Mouse (Mus musculus) liver, embryonic 12.5 days (tissue): Measurements from ENCODE around the gene Csrp1. TPM values are rescaled to one million over a fixed set of nuclear protein-coding genes. Genes with fewer than 3 reads are reported as not detected.

Source experiments
- ATAC-seq: fragments of 200-750 bp; cut with Nextera tagmentation; 2 replicates; pipeline ENCODE4 v1.8.0; 2017; ENCODE audit warnings: moderate number of reproducible peaks, mild to moderate bottlenecking, moderate library complexity
- H3K27ac ChIP-seq: fragments of 300-500 bp; sonication (generic); 2 replicates; pipeline ENCODE4 v1.5.1; 2016; ENCODE audit warnings: mild to moderate bottlenecking
- H3K27me3 ChIP-seq: fragments of 300-500 bp; sonication (generic); replicated peaks from 2 replicates; pipeline ENCODE4 v1.6.1; 2016; ENCODE audit warnings: mild to moderate bottlenecking, moderate library complexity
- H3K36me3 ChIP-seq: fragments of 300-500 bp; sonication (generic); 2 replicates; pipeline ENCODE4 v1.6.1; 2016; ENCODE audit warnings: mild to moderate bottlenecking, moderate library complexity
- H3K4me1 ChIP-seq: fragments of 300-500 bp; sonication (generic); 2 replicates; pipeline ENCODE4 v1.6.1; 2016
- H3K4me2 ChIP-seq: fragments of 300-500 bp; sonication (generic); 2 replicates; pipeline ENCODE4 v1.6.1; 2016; ENCODE audit warnings: mild to moderate bottlenecking, moderate library complexity
- H3K4me3 ChIP-seq: fragments of 300-500 bp; sonication (generic); 2 replicates; pipeline ENCODE4 v1.5.1; 2016; ENCODE audit warnings: mild to moderate bottlenecking, moderate library complexity
- H3K9ac ChIP-seq: fragments of 300-500 bp; sonication (generic); 2 replicates; pipeline ENCODE4 v1.6.1; 2016; ENCODE audit warnings: mild to moderate bottlenecking, moderate library complexity
- H3K9me3 ChIP-seq: fragments of 300-500 bp; sonication (generic); replicated peaks from 2 replicates; pipeline ENCODE4 v1.6.1; 2016; ENCODE audit warnings: mild to moderate bottlenecking, moderate library complexity
- WGBS: fragments of 180-500 bp; shearing (Covaris S2); methylation state at CpG from one replicate; pipeline ENCODE4 v1.1.7; 2016; ENCODE audit not compliant: insufficient replicate concordance; 5-methylcytosine and 5-hydroxymethylcytosine counted together
- polyA plus RNA-seq: library from polyadenylated mRNA; unstranded; fragments of >200 nt; fragmentation: Nextera tagmentation; extraction: Ambion mirVana; gene quantifications from 2 replicates; pipeline ENCODE4 v1.2.1, GENCODE M21; 2016

Csrp1 gene
- polyA plus RNA-seq, 1 experiment from 2014 or later: 60.7 TPM

- peak overlapping the region; percentile 62 for H3K4me2 ChIP-seq
- no peak overlapping the region for H3K9ac ChIP-seq
- no peaks in the 10 kb centered on the region for H3K36me3 ChIP-seq
- H3K27ac ChIP-seq: no peak overlapping the region
- peaks cover 17% of the 10 kb centered on the region for H3K27me3 ChIP-seq
- WGBS: 8% methylated on average over 29 of the region's 29 CpGs
- ATAC-seq: 0 out of 2 replicates have a peak, but pooled peaks have one; percentile 41
- peak overlapping the region; percentile 24 for H3K4me3 ChIP-seq
- H3K9me3 ChIP-seq: no peaks in the 10 kb centered on the region
- H3K4me1 ChIP-seq: peaks cover 32% of the 10 kb centered on the region
Observed at GRCm38 (mm10) chr1:135698996-135699705, 20.7 kb upstream of the Csrp1 start.

DNA sequence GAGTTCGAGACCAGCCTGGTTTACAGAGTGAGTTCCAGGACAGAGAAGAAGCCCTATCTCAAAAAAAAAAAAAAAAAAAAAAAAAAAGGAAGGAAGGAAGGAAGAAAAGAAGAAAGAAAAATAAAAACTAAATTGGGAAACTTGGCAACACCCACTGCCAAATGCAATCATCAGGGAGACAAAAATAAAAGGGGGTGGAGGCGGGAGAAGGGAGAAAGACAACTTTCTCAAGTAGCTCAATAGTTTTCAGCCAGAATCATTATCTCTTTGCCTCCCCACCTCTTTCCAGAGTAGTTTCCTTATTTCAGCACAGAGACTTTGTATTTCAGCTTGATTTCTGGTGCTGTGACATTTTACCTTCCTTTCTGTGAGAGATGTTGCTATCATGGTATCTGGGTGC is 20.0 kb upstream of the Csrp1 start:
- no peak overlapping the region for H3K9ac ChIP-seq
- H3K4me1 ChIP-seq: peaks cover 32% of the 10 kb centered on the region
- WGBS: 40% methylated on average over 2 of the region's 2 CpGs
- no peak overlapping the region for H3K27ac ChIP-seq
- H3K9me3 ChIP-seq: no peaks in the 10 kb centered on the region
- no peak for ATAC-seq
- H3K4me3 ChIP-seq: no peak overlapping the region
- H3K4me2 ChIP-seq: peak overlapping the region; percentile 62; the same call in 1 of the 2 replicates
- H3K36me3 ChIP-seq: no peaks in the 10 kb centered on the region
- H3K27me3 ChIP-seq: peaks cover 17% of the 10 kb centered on the region

DNA sequence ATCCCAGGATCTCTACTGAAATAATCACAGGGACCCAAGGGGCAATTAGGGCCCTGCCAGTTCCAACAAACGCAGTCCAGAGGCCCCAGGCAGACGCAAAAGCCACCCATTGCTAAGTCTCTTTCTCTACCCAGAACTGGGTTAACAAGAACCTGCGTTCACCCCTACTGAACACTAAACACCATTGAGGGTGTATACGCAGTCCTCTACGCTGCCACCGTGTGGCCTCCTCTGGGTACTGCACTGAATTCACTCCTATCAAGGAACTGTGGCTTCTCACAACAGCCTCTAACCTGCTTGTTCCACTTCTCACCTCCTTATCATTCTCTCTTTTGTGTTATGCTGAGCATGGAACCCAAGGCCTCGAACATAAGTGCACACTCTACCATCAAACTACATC is 19.3 kb upstream of the Csrp1 start:
- H3K36me3 ChIP-seq: no peaks in the 10 kb centered on the region
- 2% methylated on average over 7 of the region's 7 CpGs for WGBS
- ATAC-seq: peak; percentile 53

DNA sequence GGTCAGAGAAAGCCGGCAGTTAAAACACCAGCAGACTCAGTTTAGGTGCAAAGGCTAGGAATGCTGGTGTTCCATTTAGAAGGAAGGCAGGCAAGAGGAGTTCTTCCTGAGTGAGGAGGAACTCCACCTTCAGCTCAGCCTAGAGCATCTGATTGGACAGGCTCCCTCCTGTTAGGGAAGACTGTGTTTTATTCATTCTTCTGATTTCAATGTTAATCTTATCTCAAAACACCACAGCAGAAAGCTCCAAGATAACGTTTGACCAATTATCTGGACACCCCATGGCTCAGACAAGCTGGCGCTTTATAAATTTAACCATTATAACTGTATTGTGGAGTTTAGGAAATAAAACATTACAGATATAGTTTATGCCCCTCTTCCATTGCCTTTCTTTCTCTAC is 18.5 kb upstream of the Csrp1 start:
- peak; percentile 61; the same call in 1 of the 2 replicates for ATAC-seq
- Histone ChIP-seq H3K4me1 (peaks cover 32% of the 10 kb centered on the region), H3K4me2 (peak overlapping the region; percentile 32), H3K4me3 (no peak overlapping the region), H3K36me3 (no peaks in the 10 kb centered on the region), H3K27me3 (peaks cover 17% of the 10 kb centered on the region), H3K27ac (no peak overlapping the region), H3K9me3 (no peaks in the 10 kb centered on the region), H3K9ac (no peak overlapping the region)
- 22% methylated on average over 3 of the region's 3 CpGs for WGBS

More for the DNA sequence above, 19.3 kb upstream of the Csrp1 start:
- H3K9ac ChIP-seq: no peak overlapping the region
- H3K4me3 ChIP-seq: no peak overlapping the region
- no peak overlapping the region for H3K4me2 ChIP-seq
- H3K9me3 ChIP-seq: no peaks in the 10 kb centered on the region
- peaks cover 17% of the 10 kb centered on the region for H3K27me3 ChIP-seq
- H3K4me1 ChIP-seq: peaks cover 32% of the 10 kb centered on the region
- no peak overlapping the region for H3K27ac ChIP-seq

GRCm38 (mm10) chr1:135702722-135703121 is 17.1 kb upstream of the Csrp1 start:
- 49% methylated on average over 2 of the region's 2 CpGs for WGBS

DNA sequence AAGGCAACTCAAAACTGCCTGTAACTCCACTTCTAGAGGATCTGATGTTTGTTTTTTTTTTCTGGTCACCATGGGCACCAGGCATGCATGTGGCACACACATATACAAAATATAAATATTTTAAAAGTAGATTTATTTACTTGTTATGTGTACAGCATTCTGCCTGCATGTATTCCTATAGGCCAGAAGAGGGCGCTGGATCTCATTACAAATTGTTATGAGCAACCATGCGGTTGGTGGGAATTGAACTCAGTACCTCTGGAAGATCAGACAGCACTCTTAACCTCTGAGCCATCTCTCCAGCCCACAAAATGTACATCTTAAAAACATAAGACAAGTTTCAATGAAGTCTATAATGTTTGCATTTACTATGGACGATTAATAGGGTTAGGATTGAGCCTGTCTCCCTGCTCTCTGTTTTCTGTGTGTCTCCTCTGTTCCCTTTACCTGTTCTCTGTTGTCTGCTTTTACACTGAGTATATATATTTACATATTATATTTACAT is 15.5 kb upstream of the Csrp1 start:
- no peak for ATAC-seq
- no peak overlapping the region for H3K4me2 ChIP-seq
- no peak overlapping the region for H3K9ac ChIP-seq
- peaks cover 32% of the 10 kb centered on the region for H3K4me1 ChIP-seq
- no peak overlapping the region for H3K4me3 ChIP-seq
- WGBS: 49% methylated on average over 3 of the region's 3 CpGs
- H3K9me3 ChIP-seq: 0 out of 2 replicates have a peak, but pooled peaks cover 3% of the 10 kb centered on the region
- no peak overlapping the region for H3K27ac ChIP-seq
- H3K27me3 ChIP-seq: peaks cover 3% of the 10 kb centered on the region
- no peaks in the 10 kb centered on the region for H3K36me3 ChIP-seq

More at GRCm38 (mm10) chr1:135702722-135703121, 17.1 kb upstream of the Csrp1 start:
- Histone ChIP-seq H3K27me3 (peaks cover 17% of the 10 kb centered on the region), H3K9ac (no peak overlapping the region), H3K9me3 (0 out of 2 replicates have a peak, but pooled peaks cover 3% of the 10 kb centered on the region), H3K4me3 (no peak overlapping the region), H3K4me2 (no peak overlapping the region), H3K36me3 (no peaks in the 10 kb centered on the region), H3K4me1 (peaks cover 32% of the 10 kb centered on the region), H3K27ac (no peak overlapping the region)
- ATAC-seq: no peak

DNA sequence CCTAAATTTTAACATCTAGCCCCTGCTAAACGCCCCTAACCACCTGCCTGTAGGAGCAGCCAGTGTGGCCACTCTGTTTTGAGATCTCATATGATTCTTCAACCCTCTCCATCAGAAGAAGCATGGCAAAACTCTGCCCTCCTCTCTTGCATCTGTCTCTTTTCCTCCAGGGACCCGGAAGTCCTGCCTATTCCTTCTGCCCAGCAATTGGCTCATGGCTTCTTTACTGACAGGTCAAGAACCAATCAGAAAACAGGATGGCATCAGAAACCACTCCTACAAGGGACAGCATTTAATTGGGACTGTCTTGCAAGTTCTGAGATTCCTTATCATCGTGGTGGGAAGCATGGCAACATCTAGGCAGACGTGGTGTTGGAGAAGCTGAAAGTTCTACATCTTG is 11.5 kb upstream of the Csrp1 start:
- Histone ChIP-seq H3K4me2 (peak overlapping the region; percentile 48), H3K4me3 (peak overlapping the region; percentile 12; the same call in 1 of the 2 replicates), H3K36me3 (no peaks in the 10 kb centered on the region), H3K27me3 (no peaks in the 10 kb centered on the region), H3K4me1 (peaks cover 17% of the 10 kb centered on the region), H3K9ac (no peak overlapping the region), H3K9me3 (0 out of 2 replicates have a peak, but pooled peaks cover 3% of the 10 kb centered on the region), H3K27ac (no peak overlapping the region)
- ATAC-seq: peak; percentile 55; the same call in 1 of the 2 replicates
- 34% methylated on average over 4 of the region's 4 CpGs for WGBS

DNA sequence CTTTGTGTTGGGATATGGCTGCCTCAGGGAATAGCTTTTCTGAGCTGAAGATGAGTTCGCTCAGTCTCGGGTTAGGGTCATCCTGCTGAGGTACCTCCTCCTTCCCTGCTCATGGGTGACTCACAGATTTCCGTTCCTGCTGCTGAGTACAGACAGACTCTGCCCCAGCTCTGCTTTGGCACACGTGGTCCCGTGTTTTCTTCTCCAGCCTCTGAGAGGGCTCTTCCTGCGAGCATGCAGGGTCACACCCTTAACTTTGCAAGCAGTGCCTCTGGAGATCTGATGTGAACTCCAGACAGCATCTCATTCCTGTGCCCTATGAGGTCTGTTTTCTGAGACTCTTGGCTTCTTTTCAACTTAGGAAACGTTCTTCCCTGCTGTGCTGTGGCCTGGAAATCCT is 8.7 kb upstream of the Csrp1 start:
- Histone ChIP-seq H3K9ac (no peak overlapping the region), H3K4me1 (peaks cover 43% of the 10 kb centered on the region), H3K9me3 (0 out of 2 replicates have a peak, but pooled peaks cover 3% of the 10 kb centered on the region), H3K27me3 (no peaks in the 10 kb centered on the region), H3K36me3 (no peaks in the 10 kb centered on the region), H3K4me3 (no peak overlapping the region), H3K4me2 (no peak overlapping the region), H3K27ac (no peak overlapping the region)
- WGBS: 10% methylated on average over 7 of the region's 7 CpGs
- no peak for ATAC-seq

GRCm38 (mm10) chr1:135714028-135714815 is 5.6 kb upstream of the Csrp1 start:
- peak; percentile 39 for ATAC-seq
- Histone ChIP-seq H3K27me3 (no peaks in the 10 kb centered on the region), H3K27ac (peak overlapping the region; percentile 86), H3K4me3 (no peak overlapping the region), H3K4me2 (peak overlapping the region; percentile 52), H3K36me3 (no peaks in the 10 kb centered on the region), H3K9me3 (no peaks in the 10 kb centered on the region), H3K4me1 (peaks cover 39% of the 10 kb centered on the region), H3K9ac (no peak overlapping the region)
- WGBS: 18% methylated on average over 9 of the region's 9 CpGs

DNA sequence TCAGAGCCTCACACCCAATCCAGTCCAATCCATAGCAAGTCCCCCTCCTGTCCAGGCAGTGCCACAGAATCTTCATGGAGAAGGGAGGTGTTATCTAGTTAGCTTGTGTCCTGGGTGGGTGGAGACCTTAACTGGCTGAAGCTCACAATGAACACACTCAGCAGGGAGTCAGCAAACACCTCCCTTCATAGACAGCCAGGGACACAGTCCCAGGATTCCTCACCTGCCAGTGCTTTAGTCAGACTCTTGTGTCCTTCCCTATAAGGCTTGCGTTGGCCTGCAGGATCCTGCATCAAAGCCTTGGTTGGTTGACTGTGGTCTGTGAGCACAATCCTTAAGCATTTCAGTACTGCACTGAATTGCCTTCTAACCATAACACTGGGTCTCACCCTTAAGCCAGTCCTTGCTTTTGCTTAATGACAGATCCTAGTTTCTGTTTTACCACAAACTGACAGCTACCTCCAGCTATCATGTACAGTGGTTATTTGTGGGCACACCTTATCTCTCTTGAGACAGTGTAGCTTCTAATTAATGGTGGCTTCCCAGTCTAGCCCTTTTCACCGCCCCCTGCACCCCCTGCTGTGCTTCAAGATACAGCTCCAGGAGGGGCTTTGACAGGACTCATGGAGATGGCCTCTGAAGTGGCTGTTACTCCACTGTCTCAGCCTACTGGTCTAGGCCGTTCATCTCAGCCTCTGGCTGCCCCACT is 4.8 kb upstream of the Csrp1 start:
- no peaks in the 10 kb centered on the region for H3K9me3 ChIP-seq
- H3K9ac ChIP-seq: no peak overlapping the region
- peak overlapping the region; percentile 86 for H3K27ac ChIP-seq
- 18% methylated on average over 3 of the region's 3 CpGs for WGBS
- peak; percentile 81 for ATAC-seq
- H3K27me3 ChIP-seq: no peaks in the 10 kb centered on the region
- no peak overlapping the region for H3K4me3 ChIP-seq
- H3K4me1 ChIP-seq: peaks cover 46% of the 10 kb centered on the region
- H3K36me3 ChIP-seq: no peaks in the 10 kb centered on the region
- H3K4me2 ChIP-seq: peak overlapping the region; percentile 52

- no peak for ATAC-seq
- H3K4me3 ChIP-seq: no peak overlapping the region
- H3K4me1 ChIP-seq: peaks cover 40% of the 10 kb centered on the region
- peak overlapping the region; percentile 35 for H3K4me2 ChIP-seq
- H3K27ac ChIP-seq: no peak overlapping the region
- no peaks in the 10 kb centered on the region for H3K9me3 ChIP-seq
- H3K27me3 ChIP-seq: no peaks in the 10 kb centered on the region
- H3K36me3 ChIP-seq: no peaks in the 10 kb centered on the region
- WGBS: 19% methylated on average over 9 of the region's 9 CpGs
- H3K9ac ChIP-seq: no peak overlapping the region
Observed at GRCm38 (mm10) chr1:135719486-135719885, 375 bp upstream of the Csrp1 start.
